Mouse (Mus musculus): ENCODE data around the gene Osm. TPM values are rescaled to one million over a fixed set of nuclear protein-coding genes. Genes with fewer than 3 reads are reported as not detected.

The Osm gene
- polyA plus RNA-seq (2015; fragmentation: Nextera tagmentation; extraction: Ambion mirVana) = 0.12 TPM in 1 of 2 replicates, not detected in the other

GRCm38 (mm10) chr11:4235665-4236545 is at the start of gene Osm:
Gene Osm, plus strand, starts transcription at chr11:4236420.
- 0 out of 2 replicates have a peak, but pooled peaks have one; percentile 34 for ATAC-seq
- H3K4me3 ChIP-seq (replicated peaks) = no peak within 1 kb of the TSS
- no peaks in the 10 kb centered on the region for H3K4me1 ChIP-seq (replicated peaks)
- H3K27ac ChIP-seq = no peak within 1 kb of the TSS
- H3K27me3 ChIP-seq = no peaks in the 10 kb centered on the region
- H3K9me3 ChIP-seq = no peaks in the 10 kb centered on the region
- H3K9ac ChIP-seq (replicated peaks) = no peak within 1 kb of the TSS
- no peak within 1 kb of the TSS for H3K4me2 ChIP-seq (replicated peaks)
- H3K36me3 ChIP-seq = no peaks in the 10 kb centered on the region
- 66% methylated on average over 16 of the region's 16 CpGs for WGBS

GRCm38 (mm10) chr11:4186486-4187317 is 49.5 kb upstream of the Osm start, which contains the start of gene Tbc1d10a:
Gene Tbc1d10a, plus strand, starts transcription at chr11:4186789.
- Histone ChIP-seq H3K9me3 (no peaks in the 10 kb centered on the region), H3K9ac (replicated peaks) (peak within 1 kb of the TSS; percentile 95), H3K36me3 (peaks cover 19% of the 10 kb centered on the region), H3K4me2 (replicated peaks) (peak within 1 kb of the TSS; percentile 87), H3K4me3 (replicated peaks) (peak within 1 kb of the TSS; percentile 83), H3K4me1 (replicated peaks) (peaks cover 14% of the 10 kb centered on the region), H3K27me3 (no peaks in the 10 kb centered on the region), H3K27ac (peak within 1 kb of the TSS; percentile 64; the same call in 1 of the 2 replicates)
- peak; percentile 100 for ATAC-seq
- WGBS = under 1% methylated on average over 70 of the region's 71 CpGs

GRCm38 (mm10) chr11:4187318-4187700 is 48.9 kb upstream of the Osm start:
- peaks cover 14% of the 10 kb centered on the region for H3K36me3 ChIP-seq
- ATAC-seq = no peak; the same call in 1 of the 2 replicates
- 14% methylated on average over 9 of the region's 9 CpGs for WGBS
- H3K4me2 ChIP-seq (replicated peaks) = peak overlapping the region; percentile 87
- H3K4me1 ChIP-seq (replicated peaks) = peaks cover 14% of the 10 kb centered on the region
- peak overlapping the region; percentile 83 for H3K4me3 ChIP-seq (replicated peaks)
- no peaks in the 10 kb centered on the region for H3K9me3 ChIP-seq
- H3K9ac ChIP-seq (replicated peaks) = peak overlapping the region; percentile 95
- no peaks in the 10 kb centered on the region for H3K27me3 ChIP-seq
- H3K27ac ChIP-seq = no peak overlapping the region

- Histone ChIP-seq H3K36me3 (no peaks in the 10 kb centered on the region), H3K4me3 (replicated peaks) (no peak overlapping the region), H3K4me1 (replicated peaks) (peaks cover 14% of the 10 kb centered on the region), H3K27me3 (no peaks in the 10 kb centered on the region), H3K9ac (replicated peaks) (no peak overlapping the region), H3K27ac (no peak overlapping the region), H3K4me2 (replicated peaks) (no peak overlapping the region), H3K9me3 (no peaks in the 10 kb centered on the region)
- ATAC-seq = no peak
- WGBS = 91% methylated on average over 6 of the region's 6 CpGs
Observed at GRCm38 (mm10) chr11:4189182-4189581, 47.0 kb upstream of the Osm start.

- no peak overlapping the region for H3K27ac ChIP-seq
- ATAC-seq = no peak
- H3K36me3 ChIP-seq = no peaks in the 10 kb centered on the region
- no peaks in the 10 kb centered on the region for H3K9me3 ChIP-seq
- H3K4me2 ChIP-seq (replicated peaks) = no peak overlapping the region
- peaks cover 14% of the 10 kb centered on the region for H3K4me1 ChIP-seq (replicated peaks)
- WGBS = 82% methylated on average over 3 of the region's 3 CpGs
- no peaks in the 10 kb centered on the region for H3K27me3 ChIP-seq
- H3K4me3 ChIP-seq (replicated peaks) = no peak overlapping the region
- H3K9ac ChIP-seq (replicated peaks) = no peak overlapping the region
Observed at GRCm38 (mm10) chr11:4190677-4191076, 45.5 kb upstream of the Osm start.

GRCm38 (mm10) chr11:4192757-4193156 is 43.5 kb upstream of the Osm start:
- Histone ChIP-seq H3K4me2 (replicated peaks) (no peak overlapping the region), H3K36me3 (no peaks in the 10 kb centered on the region), H3K9ac (replicated peaks) (no peak overlapping the region), H3K27ac (no peak overlapping the region), H3K4me3 (replicated peaks) (no peak overlapping the region), H3K9me3 (no peaks in the 10 kb centered on the region), H3K27me3 (no peaks in the 10 kb centered on the region), H3K4me1 (replicated peaks) (peaks cover 6% of the 10 kb centered on the region)
- WGBS = 78% methylated on average over 3 of the region's 3 CpGs
- ATAC-seq = no peak

GRCm38 (mm10) chr11:4193420-4193819 is 42.8 kb upstream of the Osm start:
- Histone ChIP-seq H3K36me3 (no peaks in the 10 kb centered on the region), H3K27me3 (no peaks in the 10 kb centered on the region), H3K4me1 (replicated peaks) (no peaks in the 10 kb centered on the region; the same call in 1 of the 2 replicates), H3K4me3 (replicated peaks) (no peak overlapping the region), H3K4me2 (replicated peaks) (no peak overlapping the region), H3K27ac (no peak overlapping the region), H3K9me3 (no peaks in the 10 kb centered on the region), H3K9ac (replicated peaks) (no peak overlapping the region)
- ATAC-seq = no peak

GRCm38 (mm10) chr11:4195597-4196031 is 40.6 kb upstream of the Osm start:
- no peak overlapping the region for H3K27ac ChIP-seq

GRCm38 (mm10) chr11:4196636-4197035 is 39.6 kb upstream of the Osm start:
- no peaks in the 10 kb centered on the region for H3K9me3 ChIP-seq
- no peak overlapping the region for H3K4me2 ChIP-seq (replicated peaks)
- no peaks in the 10 kb centered on the region for H3K27me3 ChIP-seq
- no peak overlapping the region for H3K9ac ChIP-seq (replicated peaks)
- H3K4me1 ChIP-seq (replicated peaks) = no peaks in the 10 kb centered on the region
- H3K27ac ChIP-seq = no peak overlapping the region
- no peaks in the 10 kb centered on the region for H3K36me3 ChIP-seq
- no peak overlapping the region for H3K4me3 ChIP-seq (replicated peaks)
- no peak for ATAC-seq
- WGBS = 79% methylated on average over 8 of the region's 8 CpGs

More at GRCm38 (mm10) chr11:4195597-4196031, 40.6 kb upstream of the Osm start:
- Histone ChIP-seq H3K9me3 (no peaks in the 10 kb centered on the region), H3K36me3 (no peaks in the 10 kb centered on the region), H3K4me3 (replicated peaks) (no peak overlapping the region), H3K4me2 (replicated peaks) (no peak overlapping the region), H3K27me3 (no peaks in the 10 kb centered on the region), H3K4me1 (replicated peaks) (no peaks in the 10 kb centered on the region), H3K9ac (replicated peaks) (no peak overlapping the region)
- WGBS = 84% methylated on average over 3 of the region's 3 CpGs
- ATAC-seq = no peak

GRCm38 (mm10) chr11:4197691-4198090 is 38.5 kb upstream of the Osm start:
- Histone ChIP-seq H3K27me3 (no peaks in the 10 kb centered on the region), H3K4me3 (replicated peaks) (no peak overlapping the region), H3K4me2 (replicated peaks) (no peak overlapping the region), H3K4me1 (replicated peaks) (no peaks in the 10 kb centered on the region), H3K27ac (no peak overlapping the region), H3K36me3 (0 out of 2 replicates have a peak, but pooled peaks cover 3% of the 10 kb centered on the region), H3K9me3 (no peaks in the 10 kb centered on the region), H3K9ac (replicated peaks) (no peak overlapping the region)
- no peak for ATAC-seq
- 67% methylated on average over 1 of the region's 1 CpGs for WGBS

- H3K4me2 ChIP-seq (replicated peaks) = no peak overlapping the region
- WGBS = 81% methylated on average over 11 of the region's 11 CpGs
Observed at GRCm38 (mm10) chr11:4201981-4202700, 34.1 kb upstream of the Osm start.

More at GRCm38 (mm10) chr11:4201981-4202700, 34.1 kb upstream of the Osm start:
- Histone ChIP-seq H3K4me3 (replicated peaks) (no peak overlapping the region), H3K9me3 (no peaks in the 10 kb centered on the region), H3K9ac (replicated peaks) (no peak overlapping the region), H3K27ac (no peak overlapping the region), H3K36me3 (peaks cover 14% of the 10 kb centered on the region), H3K27me3 (no peaks in the 10 kb centered on the region), H3K4me1 (replicated peaks) (no peaks in the 10 kb centered on the region)
- ATAC-seq = no peak
